Mouse (Mus musculus): ENCODE measurements at regions not wholly inside any gene's neighbourhood (a gene's known extent, or its start where the extent isn't known, plus 50 kb on each side); places are given as distances from the start of the nearest gene placed in this dataset.

GRCm38 (mm10) chr6:47386550-47386949, 66.6 kb upstream of the Cul1 start:
- Histone ChIP-seq H3K4me1 (ENCODE audit: control insufficient read depth, insufficient read depth, low read length) (no peaks in the 10 kb centered on the region), H3K4me3 (replicated peaks; ENCODE audit: extremely low read depth, low read depth, low read length) (no peak overlapping the region)
- DNase-seq, result no peak
- no peak for TF ChIP-seq CTCF (IDR thresholded peaks at IDR 0.05; ENCODE audit: insufficient read depth, low read length)

GRCm38 (mm10) chr6:47389908-47390307, 63.3 kb upstream of the Cul1 start:
- DNase-seq, result no peak
- TF ChIP-seq POLR2A (IDR thresholded peaks at IDR 0.05; ENCODE audit: borderline replicate concordance, extremely low read depth, low read depth, low read length) (no peak), CTCF (IDR thresholded peaks at IDR 0.05; ENCODE audit: insufficient read depth, low read length) (no peak)
- 76% methylated on average over 4 of the region's 4 CpGs for WGBS
- H3K4me3 ChIP-seq (replicated peaks; ENCODE audit: extremely low read depth, low read depth, low read length), result no peak overlapping the region
- H3K4me1 ChIP-seq (ENCODE audit: control insufficient read depth, insufficient read depth, low read length), result no peaks in the 10 kb centered on the region

DNA sequence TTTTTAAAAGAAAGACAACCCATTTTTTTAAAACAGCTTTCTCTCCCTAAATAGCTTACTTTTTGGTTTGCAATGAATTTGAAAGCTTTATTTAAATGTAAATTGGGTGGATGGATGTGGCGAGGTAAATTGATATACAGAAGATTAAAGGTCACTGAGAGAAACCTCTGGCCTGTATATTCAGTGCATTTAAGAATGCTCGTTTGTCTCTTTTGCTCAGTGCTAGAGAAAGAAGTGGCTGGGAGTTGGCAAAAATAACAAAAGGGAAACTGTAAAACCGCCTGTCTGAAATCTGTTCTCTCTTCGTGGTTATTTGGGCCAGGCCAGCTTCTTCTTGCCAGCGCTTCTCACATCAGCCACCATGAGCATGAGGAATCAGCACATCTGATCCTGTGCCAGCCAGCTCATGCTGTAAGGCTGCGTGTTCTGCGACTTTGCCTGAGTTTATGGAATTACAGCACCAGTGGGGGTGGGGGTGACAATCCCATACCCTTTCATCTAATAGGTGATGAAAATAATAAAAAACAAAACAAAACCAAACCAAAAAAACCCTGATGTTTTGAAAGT, 62.7 kb upstream of the Cul1 start:
- no peak for DNase-seq
- TF ChIP-seq CTCF (IDR thresholded peaks at IDR 0.05; ENCODE audit: insufficient read depth, low read length) (no peak), POLR2A (IDR thresholded peaks at IDR 0.05; ENCODE audit: borderline replicate concordance, extremely low read depth, low read depth, low read length) (no peak)
- 48% methylated on average over 7 of the region's 7 CpGs for WGBS
- no peak overlapping the region for H3K4me3 ChIP-seq (replicated peaks; ENCODE audit: extremely low read depth, low read depth, low read length)
- H3K4me1 ChIP-seq (ENCODE audit: control insufficient read depth, insufficient read depth, low read length), result no peaks in the 10 kb centered on the region

- no peak for DNase-seq
- TF ChIP-seq POLR2A (IDR thresholded peaks at IDR 0.05; ENCODE audit: borderline replicate concordance, extremely low read depth, low read depth, low read length), result no peak
- TF ChIP-seq CTCF (IDR thresholded peaks at IDR 0.05; ENCODE audit: insufficient read depth, low read length), result no peak
- Histone ChIP-seq H3K4me3 (replicated peaks; ENCODE audit: extremely low read depth, low read depth, low read length) (no peak overlapping the region), H3K4me1 (ENCODE audit: control insufficient read depth, insufficient read depth, low read length) (no peaks in the 10 kb centered on the region)
- WGBS, result 41% methylated on average over 3 of the region's 3 CpGs
Measured at GRCm38 (mm10) chr6:47391014-47391802, 62.0 kb upstream of the Cul1 start.

DNA sequence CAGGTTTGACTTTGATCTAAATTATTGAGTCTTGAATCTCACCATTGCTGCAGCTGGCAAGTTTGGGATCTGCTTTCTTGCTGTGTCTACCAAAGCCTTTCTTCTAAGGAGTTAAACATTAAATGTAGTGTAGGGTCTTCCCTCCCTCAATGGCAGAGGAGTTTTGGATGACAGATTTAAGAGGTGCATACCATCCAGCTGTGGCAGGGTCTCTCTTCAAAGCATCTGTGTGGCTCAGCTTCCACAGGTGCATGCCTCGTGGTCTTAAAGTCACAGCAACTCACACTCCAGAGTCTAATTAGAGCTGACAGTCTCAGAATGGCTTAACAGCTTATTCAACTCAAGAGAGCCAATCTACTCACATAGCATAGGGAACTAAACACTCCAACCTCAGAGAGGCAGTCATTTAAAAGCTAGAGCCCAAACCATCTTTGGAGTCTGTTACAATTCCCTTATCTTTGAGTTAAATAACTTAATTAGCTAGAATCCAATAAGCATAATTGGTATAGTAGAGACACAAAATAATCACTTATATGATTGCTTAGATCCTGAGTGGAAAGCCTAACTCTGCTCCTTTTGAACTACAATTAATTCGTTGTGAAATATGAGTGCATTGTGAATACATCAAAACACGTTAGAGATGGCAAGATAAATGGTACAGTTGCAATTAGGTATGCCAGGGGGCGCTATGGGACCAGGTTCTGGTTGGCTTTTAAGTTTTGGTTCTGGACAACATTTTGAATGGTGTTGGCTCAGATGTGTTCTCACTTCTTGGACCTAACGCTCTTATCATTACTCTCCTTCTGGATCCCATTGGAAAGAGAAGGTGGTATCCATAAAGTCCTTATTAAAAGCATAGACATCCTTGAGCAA, 57.5 kb upstream of the Cul1 start:
- peak; percentile 39 for DNase-seq
- TF ChIP-seq CTCF (IDR thresholded peaks at IDR 0.05; ENCODE audit: insufficient read depth, low read length), result peak; percentile 43
- no peak for TF ChIP-seq POLR2A (IDR thresholded peaks at IDR 0.05; ENCODE audit: borderline replicate concordance, extremely low read depth, low read depth, low read length)
- 26% methylated on average over 5 of the region's 5 CpGs for WGBS
- Histone ChIP-seq H3K4me1 (ENCODE audit: control insufficient read depth, insufficient read depth, low read length) (no peaks in the 10 kb centered on the region), H3K4me3 (replicated peaks; ENCODE audit: extremely low read depth, low read depth, low read length) (no peak overlapping the region)
